Mouse (Mus musculus) erythroblast, embryonic 14.5 days (primary cell): ENCODE measurements at regions not wholly inside any gene's neighbourhood (a gene's known extent, or its start where the extent isn't known, plus 50 kb on each side); places are given as distances from the start of the nearest gene placed in this dataset.

Experiments used
- GATA1 ChIP-seq: IDR thresholded peaks from 2 replicates; pipeline ENCODE4 v1.6.1; 2012; ENCODE audit warnings: low read length, inconsistent platforms, mixed read lengths
- TAL1 ChIP-seq: IDR thresholded peaks from 3 replicates; pipeline ENCODE4 v1.6.1; 2012; ENCODE audit warnings: low read length, inconsistent platforms, mixed read lengths

GRCm38 (mm10) chr4:105403686-105404085 lies 246.5 kb downstream of the Plpp3 start:
- TF ChIP-seq GATA1 (no peak), TAL1 (no peak)
